Mouse (Mus musculus) olfactory bulb, adult 2 months (tissue): ENCODE results near the gene Tmem98. TPM values are rescaled to one million over a fixed set of nuclear protein-coding genes. Genes with fewer than 3 reads are reported as not detected.

Source experiments
- H3K27ac ChIP-seq: fragments of 200-500 bp; 2 replicates; pipeline ENCODE4 v1.5.1; 2012; ENCODE audit warnings: low read depth, low read length; ENCODE audit not compliant: insufficient read depth
- H3K4me1 ChIP-seq: fragments of 200-500 bp; 2 replicates; pipeline ENCODE4 v1.6.1; 2012; ENCODE audit warnings: low read length; ENCODE audit not compliant: control insufficient read depth, insufficient read depth
- H3K4me3 ChIP-seq: fragments of 200-500 bp; 2 replicates; pipeline ENCODE4 v1.5.1; 2012; ENCODE audit warnings: mild to moderate bottlenecking, low read depth, low read length, moderate library complexity; ENCODE audit not compliant: insufficient read depth
- CTCF ChIP-seq: fragments of 200-500 bp; IDR thresholded peaks from 2 replicates; pipeline ENCODE4 v1.5.1; 2012; ENCODE audit warnings: low read depth, mild to moderate bottlenecking, low read length, moderate library complexity; ENCODE audit not compliant: insufficient read depth
- POLR2A ChIP-seq: fragments of 200-500 bp; IDR thresholded peaks from 2 replicates; pipeline ENCODE4 v1.6.1; 2012; ENCODE audit warnings: mild to moderate bottlenecking, low read depth, low read length, moderate library complexity; ENCODE audit not compliant: insufficient read depth
- WGBS: fragments of 180-500 bp; shearing (Covaris S2); methylation state at CpG from one replicate; pipeline ENCODE4 v1.1.7; 2018; 5-methylcytosine and 5-hydroxymethylcytosine counted together
- polyA plus RNA-seq: library from polyadenylated mRNA; stranded (reverse); fragments of >200 nt; gene quantifications from 2 replicates; pipeline ENCODE4 v1.2.4, GENCODE M21; 2012; ENCODE audit warnings: low replicate concordance; ENCODE audit not compliant: missing spikeins, insufficient read depth, insufficient read length

Gene Tmem98
- not detected in 2 replicates for polyA plus RNA-seq

DNA sequence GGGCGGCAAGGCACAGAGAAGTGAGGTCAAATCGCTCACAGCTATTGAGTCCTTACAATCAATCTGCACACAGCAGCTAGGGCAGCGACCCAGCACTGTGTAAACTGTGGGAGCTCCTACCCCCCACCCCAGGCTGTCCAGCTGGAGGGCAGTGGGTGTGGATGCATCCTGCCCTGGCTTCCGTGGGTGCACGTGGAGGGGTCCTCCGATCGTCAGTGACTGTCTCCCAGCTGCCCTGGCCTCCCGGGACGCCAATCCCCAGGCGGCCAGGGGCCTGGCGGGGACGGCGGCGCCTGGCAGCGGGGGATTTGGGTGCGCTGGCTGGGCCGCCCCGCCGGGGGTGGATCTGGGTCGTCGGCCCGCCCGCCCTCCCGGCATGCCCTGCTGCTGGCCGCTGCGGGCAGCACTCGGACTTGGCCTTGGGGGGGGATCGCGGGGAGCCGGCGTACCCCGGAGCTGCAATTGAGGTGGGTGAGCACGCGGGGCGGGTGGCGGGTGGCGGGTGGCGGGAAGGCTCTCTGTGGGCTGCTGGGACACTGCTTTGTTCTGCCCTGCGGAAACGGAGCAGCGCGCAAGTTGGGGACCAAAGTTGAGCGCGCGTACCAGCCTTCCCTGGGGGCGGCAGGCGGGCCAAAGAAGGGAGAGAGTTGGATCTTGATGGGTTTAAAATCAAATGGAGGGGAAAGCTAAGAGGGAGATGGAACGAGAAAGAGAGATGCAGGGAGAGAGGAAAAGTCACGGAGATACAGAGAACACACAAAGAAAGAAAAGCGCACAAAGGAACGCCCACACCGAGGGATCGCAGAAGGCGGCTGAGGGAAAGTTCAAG lies at the start of gene Tmem98:
Tmem98 (plus strand) TSS at position 183 of the 829 bp plus-strand sequence.
- TF ChIP-seq CTCF (no peak), POLR2A (no peak)
- 3% methylated on average over 54 of the region's 54 CpGs for WGBS
- no peak within 1 kb of the TSS for H3K27ac ChIP-seq
- peaks cover 9% of the 10 kb centered on the region for H3K4me1 ChIP-seq
- H3K4me3 ChIP-seq, result peak within 1 kb of the TSS; percentile 45

DNA sequence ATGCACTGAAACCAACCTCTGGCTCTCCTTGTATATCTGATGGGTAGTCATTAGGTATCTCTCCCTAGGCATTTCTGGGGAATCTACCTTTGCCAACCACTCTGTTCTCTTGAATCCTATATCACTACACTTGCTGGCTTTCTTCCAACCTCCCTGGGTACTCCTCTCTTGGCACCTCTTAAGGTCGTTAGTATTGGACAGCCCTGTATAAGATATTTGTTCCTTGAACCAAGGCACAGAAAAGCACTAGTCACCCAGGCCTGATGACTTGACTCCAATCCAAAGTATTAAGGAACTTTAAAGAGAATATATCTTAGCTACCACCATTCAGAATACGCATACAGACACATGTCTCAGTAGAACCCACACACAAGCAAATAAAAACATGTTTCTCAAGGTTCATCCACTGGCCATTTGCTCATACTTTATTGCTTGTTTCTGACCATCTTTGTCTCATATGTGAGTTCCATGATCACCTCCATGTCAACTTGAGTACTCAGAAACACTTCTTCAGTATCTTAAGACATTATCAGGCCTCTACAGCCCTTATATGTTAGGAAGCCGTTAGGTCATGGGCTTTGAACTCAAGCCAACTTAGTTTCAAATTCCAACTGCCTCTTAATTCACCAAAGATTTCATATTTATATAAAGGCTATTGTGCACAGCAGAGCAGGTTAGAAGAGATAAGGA lies 48.5 kb upstream of the Tmem98 start:
- TF ChIP-seq CTCF, result no peak
- TF ChIP-seq POLR2A, result no peak
- H3K27ac ChIP-seq, result no peak overlapping the region
- H3K4me1 ChIP-seq, result no peaks in the 10 kb centered on the region
- no peak overlapping the region for H3K4me3 ChIP-seq
- WGBS, result 78% methylated on average over 3 of the region's 3 CpGs

DNA sequence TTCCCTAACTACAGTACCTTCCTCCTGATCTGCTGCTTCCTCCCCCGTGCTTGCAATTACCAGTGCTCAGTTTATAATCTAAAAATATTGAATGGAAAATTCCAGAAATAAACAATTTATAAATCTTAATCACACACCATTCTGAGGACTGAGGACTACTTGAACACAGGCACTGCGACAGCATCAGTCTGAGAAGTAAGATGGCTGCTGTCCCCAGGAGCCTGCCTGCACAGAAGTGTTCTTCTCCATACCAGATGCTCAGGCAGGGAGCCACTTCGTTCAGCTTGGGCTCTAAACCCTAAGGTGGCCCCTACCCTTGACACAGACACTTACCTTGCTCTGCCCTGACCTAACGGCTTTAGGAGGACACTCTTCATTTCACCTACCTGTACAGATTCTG lies 47.9 kb upstream of the Tmem98 start:
- H3K4me3 ChIP-seq, result no peak overlapping the region
- H3K27ac ChIP-seq, result no peak overlapping the region
- no peaks in the 10 kb centered on the region for H3K4me1 ChIP-seq
- TF ChIP-seq POLR2A (no peak), CTCF (no peak)
- WGBS, result 78% methylated on average over 4 of the region's 4 CpGs

DNA sequence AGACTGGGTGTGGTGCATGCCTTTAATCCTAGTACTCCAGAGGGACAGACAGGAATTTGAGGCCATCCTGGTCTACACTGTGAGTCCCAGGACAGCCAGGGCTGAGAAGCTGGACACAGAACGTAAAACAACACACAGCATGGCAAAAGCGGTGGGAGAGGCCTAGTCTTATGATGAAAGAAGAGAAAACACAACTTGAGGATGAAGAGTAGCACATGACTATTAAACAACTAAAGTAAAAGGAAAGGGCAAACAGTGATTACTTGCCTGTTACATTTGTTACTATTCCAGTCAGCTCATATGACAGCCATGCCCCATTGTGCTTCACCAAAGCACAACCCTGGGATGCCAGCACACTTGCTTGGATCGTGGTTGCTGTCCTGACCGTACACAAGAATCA lies 43.9 kb upstream of the Tmem98 start:
- no peaks in the 10 kb centered on the region for H3K4me1 ChIP-seq
- 95% methylated on average over 4 of the region's 4 CpGs for WGBS
- no peak for TF ChIP-seq POLR2A
- TF ChIP-seq CTCF, result no peak
- H3K27ac ChIP-seq, result no peak overlapping the region
- no peak overlapping the region for H3K4me3 ChIP-seq

DNA sequence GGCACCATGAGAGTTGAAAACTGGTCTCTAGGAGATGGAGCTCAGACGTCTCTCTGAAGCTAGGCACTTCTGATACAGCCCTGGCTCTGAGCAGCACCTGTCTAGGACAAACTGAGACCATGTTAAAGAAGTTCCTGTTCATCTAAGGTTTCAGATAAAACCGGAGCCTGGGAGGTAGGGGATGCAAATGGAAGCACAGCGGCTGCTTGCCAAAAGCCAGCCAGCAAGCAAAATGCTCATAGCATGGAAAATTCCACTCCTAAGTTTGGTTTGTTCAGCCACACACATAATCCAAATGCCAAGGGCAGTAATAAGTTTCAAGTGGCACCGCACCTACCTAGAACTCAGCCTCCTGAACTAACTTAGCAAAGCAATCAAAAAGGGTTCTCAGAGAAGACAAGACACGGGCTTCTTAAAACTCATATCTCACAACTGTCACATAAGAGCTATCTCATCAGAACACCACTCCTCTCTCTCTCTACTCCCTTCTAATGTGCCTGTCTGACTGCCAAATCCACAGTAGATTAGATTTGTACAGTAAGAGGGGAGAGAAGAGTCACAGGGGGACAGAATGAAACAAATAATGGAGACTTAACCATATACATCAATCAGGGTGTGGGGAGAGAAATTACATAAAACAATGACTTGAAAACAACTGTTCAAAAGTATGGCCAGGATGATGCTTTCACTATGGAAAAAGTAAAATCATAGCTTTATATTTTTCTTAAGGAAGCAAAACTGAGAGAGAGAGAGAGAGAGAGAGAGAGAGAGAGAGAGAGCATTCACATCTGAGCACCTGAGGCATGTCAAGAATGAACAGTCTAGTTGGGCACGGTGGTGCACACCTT lies 43.3 kb upstream of the Tmem98 start:
- Histone ChIP-seq H3K27ac (no peak overlapping the region), H3K4me3 (no peak overlapping the region), H3K4me1 (no peaks in the 10 kb centered on the region)
- WGBS, result 86% methylated on average over 6 of the region's 6 CpGs
- TF ChIP-seq CTCF (no peak), POLR2A (no peak)

DNA sequence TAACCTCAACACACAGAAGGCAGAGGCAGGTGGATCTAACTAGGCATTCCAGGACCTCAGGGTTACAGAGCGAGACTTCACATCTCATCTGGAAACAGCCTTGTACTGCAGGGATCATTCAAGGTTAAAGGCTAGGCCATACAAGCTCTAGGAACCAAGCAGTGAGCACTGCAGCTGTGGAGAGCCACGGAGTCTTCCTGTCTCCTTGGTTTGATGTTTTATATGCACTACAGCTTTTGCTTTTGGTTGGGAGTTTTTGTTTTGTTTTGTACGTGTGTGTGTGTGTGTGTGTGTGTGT lies 42.7 kb upstream of the Tmem98 start:
- Histone ChIP-seq H3K27ac (no peak overlapping the region), H3K4me1 (no peaks in the 10 kb centered on the region), H3K4me3 (no peak overlapping the region)
- 80% methylated on average over 3 of the region's 3 CpGs for WGBS
- TF ChIP-seq POLR2A (no peak), CTCF (no peak)

DNA sequence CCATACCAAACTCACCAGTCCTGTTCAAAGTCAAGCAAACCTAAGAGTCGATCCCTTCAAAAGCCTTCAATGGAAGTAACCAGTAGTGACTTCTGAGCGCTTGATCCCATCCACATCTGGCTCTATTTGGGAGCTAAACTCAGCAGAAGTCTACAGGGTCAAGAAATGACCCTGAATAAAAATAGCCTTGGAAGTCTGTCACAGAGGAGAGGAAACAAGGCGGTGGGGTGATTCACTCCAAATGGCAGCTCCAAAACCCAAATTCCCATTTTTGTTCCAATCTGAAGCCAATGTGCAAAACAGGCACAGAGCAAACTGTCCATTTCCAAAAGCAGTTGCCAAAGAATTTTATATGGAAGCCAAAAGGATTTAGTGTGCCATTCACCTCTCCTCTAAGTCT lies 38.8 kb upstream of the Tmem98 start:
- no peak overlapping the region for H3K27ac ChIP-seq
- no peak overlapping the region for H3K4me3 ChIP-seq
- TF ChIP-seq POLR2A (no peak), CTCF (no peak)
- H3K4me1 ChIP-seq, result no peaks in the 10 kb centered on the region
- 95% methylated on average over 3 of the region's 3 CpGs for WGBS

DNA sequence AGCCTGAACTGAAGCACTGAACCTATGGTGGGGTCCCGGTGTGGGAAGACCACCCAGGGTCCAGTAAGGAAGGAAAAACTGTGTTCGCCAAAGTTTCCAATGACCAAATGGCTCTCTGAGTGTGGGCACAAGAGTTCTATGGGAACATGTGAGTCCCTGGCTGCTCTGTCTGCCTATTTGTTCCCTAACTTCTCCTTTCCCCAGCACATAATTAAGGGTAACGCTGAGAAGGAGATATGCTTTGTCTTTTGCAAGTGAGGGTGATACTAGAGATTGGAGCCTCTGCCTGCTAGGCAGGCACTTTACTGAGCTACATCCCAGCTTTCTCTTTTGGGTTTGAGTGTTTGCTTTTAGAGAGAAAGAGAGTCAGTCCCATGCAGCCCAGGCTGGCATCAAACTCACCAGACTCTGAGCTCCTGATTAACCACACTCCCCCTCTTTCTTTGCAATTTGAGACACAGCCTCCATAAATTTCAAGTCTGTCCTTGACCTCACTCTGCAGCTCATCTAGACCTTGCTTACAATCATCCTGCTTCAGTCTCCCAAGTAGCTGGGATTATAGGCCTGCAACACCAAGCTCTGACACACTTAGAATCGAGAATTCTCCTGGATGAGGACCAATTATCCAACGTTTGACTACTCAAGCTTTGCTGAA lies 38.3 kb upstream of the Tmem98 start:
- WGBS, result 67% methylated on average over 5 of the region's 5 CpGs
- TF ChIP-seq CTCF (no peak), POLR2A (no peak)
- Histone ChIP-seq H3K4me1 (no peaks in the 10 kb centered on the region), H3K27ac (no peak overlapping the region), H3K4me3 (no peak overlapping the region)
